Mouse (Mus musculus): ENCODE measurements at regions not wholly inside any gene's neighbourhood (a gene's known extent, or its start where the extent isn't known, plus 50 kb on each side); places are given as distances from the start of the nearest gene placed in this dataset.
A peak's percentile ranks its signal among the peaks of the same experiment; 100 is the strongest.

DNA sequence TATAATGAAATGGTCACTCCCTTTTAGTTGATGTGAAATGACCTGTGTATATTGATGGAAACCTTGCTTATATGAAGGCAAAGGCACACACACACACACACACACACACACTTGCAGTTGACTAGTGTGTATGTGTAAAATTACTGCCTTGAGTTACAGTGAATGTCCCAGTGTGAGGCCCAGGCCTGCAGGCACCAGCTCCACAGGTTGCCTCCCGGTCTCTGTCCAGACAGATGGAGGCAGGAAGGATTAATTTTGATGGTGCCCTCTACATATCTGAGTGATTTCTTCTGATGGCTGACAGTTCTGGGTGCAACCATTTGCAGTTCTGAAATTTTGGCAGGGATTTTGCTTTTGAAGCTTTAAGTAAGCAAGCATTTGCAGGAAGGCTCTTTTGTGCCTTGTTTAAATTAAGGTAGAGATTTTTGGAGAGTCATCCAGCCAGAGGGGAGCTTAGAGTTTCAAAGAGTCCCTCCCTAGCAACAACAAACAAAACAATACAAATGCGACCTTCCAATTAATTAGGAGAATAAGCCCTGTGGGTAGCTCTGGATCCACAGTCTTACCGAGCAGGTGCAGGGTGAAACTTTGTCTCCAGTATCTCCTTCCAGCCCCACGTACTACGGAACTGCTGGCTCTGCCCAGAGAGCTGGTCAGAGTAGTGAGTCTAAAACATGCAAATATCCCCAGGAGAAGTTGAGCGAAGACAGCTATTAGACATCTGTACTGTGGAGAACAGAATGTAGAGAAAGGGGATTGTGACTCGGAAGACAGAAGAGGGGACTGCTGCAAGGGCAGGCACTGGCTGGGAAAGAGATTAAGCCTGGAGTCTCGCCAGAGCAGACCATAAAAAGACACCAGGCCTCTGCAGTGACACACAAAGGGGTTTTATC lies 87.5 kb upstream of the Tut7 start:
- Histone ChIP-seq H3K9me3 (replicated peaks) (peaks cover 18% of the 10 kb centered on the region; the same call in 1 of the 2 replicates), H3K27ac (replicated peaks) (peak overlapping the region; percentile 73), H3K4me3 (no peak overlapping the region), H3K4me1 (peaks cover 22% of the 10 kb centered on the region), H3K36me3 (no peaks in the 10 kb centered on the region), H3K27me3 (ENCODE audit: low read depth, poor library complexity, severe bottlenecking) (no peaks in the 10 kb centered on the region)
- no peak for DNase-seq (ENCODE audit: low spot score)
- 21% methylated on average over 8 of the region's 8 CpGs for WGBS

DNA sequence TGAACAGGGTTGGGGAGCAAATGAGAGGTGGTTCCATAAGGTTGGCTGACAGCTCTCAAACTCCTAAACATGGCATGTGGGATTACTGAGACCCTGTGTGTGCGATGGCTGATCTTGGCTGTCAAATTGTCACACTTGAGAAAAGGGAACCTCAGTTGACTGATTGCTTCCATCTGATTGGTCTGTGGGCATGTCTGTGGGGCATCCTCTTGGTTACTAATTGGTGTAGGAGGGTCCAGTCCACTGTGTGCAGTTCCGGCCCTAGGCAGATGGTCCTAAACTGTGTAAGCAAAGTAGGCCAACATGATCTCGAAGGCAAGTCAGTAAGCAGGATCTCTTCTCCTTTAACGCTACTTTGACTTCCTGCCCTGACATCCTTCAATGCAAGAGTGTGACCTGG lies 86.5 kb upstream of the Tut7 start:
- Histone ChIP-seq H3K36me3 (no peaks in the 10 kb centered on the region), H3K4me1 (peaks cover 27% of the 10 kb centered on the region), H3K4me3 (no peak overlapping the region), H3K27me3 (ENCODE audit: low read depth, poor library complexity, severe bottlenecking) (no peaks in the 10 kb centered on the region), H3K27ac (replicated peaks) (no peak overlapping the region), H3K9me3 (replicated peaks) (peaks cover 18% of the 10 kb centered on the region; the same call in 1 of the 2 replicates)
- WGBS = 92% methylated on average over 4 of the region's 4 CpGs
- no peak for DNase-seq (ENCODE audit: low spot score)

GRCm38 (mm10) chr13:59908786-59909185 lies 85.8 kb upstream of the Tut7 start:
- no peak for DNase-seq (ENCODE audit: low spot score)
- 93% methylated on average over 4 of the region's 4 CpGs for WGBS
- Histone ChIP-seq H3K36me3 (no peaks in the 10 kb centered on the region), H3K4me3 (no peak overlapping the region), H3K27me3 (ENCODE audit: low read depth, poor library complexity, severe bottlenecking) (no peaks in the 10 kb centered on the region), H3K4me1 (peaks cover 27% of the 10 kb centered on the region), H3K27ac (replicated peaks) (no peak overlapping the region), H3K9me3 (replicated peaks) (peaks cover 18% of the 10 kb centered on the region; the same call in 1 of the 2 replicates)

GRCm38 (mm10) chr13:59905488-59905887 lies 82.5 kb upstream of the Tut7 start:
- DNase-seq (ENCODE audit: low spot score) = no peak
- Histone ChIP-seq H3K36me3 (no peaks in the 10 kb centered on the region), H3K27me3 (ENCODE audit: low read depth, poor library complexity, severe bottlenecking) (no peaks in the 10 kb centered on the region), H3K27ac (replicated peaks) (no peak overlapping the region; the same call in 1 of the 2 replicates), H3K4me1 (peaks cover 35% of the 10 kb centered on the region), H3K9me3 (replicated peaks) (peaks cover 18% of the 10 kb centered on the region; the same call in 1 of the 2 replicates), H3K4me3 (no peak overlapping the region)
- WGBS = 62% methylated on average over 3 of the region's 3 CpGs

DNA sequence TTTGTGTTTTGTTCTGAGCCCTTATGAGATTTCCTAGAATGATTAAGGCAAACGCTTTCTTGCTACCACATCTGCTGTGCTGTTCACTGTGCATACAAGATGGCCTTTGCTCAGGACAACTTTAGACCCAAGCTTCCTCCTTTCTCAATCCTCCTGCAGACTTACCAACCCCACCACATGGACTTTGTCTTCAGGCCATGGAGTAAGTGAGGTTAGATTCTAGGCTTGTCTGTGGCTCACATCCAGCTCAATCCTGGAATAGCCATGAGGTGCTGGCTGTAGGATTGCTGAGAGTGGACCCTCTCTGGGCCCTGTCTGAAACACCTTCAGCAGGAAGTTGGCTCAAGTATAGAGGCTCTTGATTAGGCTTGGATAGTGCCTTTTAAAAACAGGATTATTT lies 81.5 kb upstream of the Tut7 start:
- Histone ChIP-seq H3K4me3 (no peak overlapping the region), H3K27me3 (ENCODE audit: low read depth, poor library complexity, severe bottlenecking) (no peaks in the 10 kb centered on the region), H3K9me3 (replicated peaks) (peaks cover 18% of the 10 kb centered on the region; the same call in 1 of the 2 replicates), H3K27ac (replicated peaks) (no peak overlapping the region), H3K36me3 (no peaks in the 10 kb centered on the region), H3K4me1 (peaks cover 39% of the 10 kb centered on the region)
- WGBS = 86% methylated on average over 1 of the region's 1 CpGs
- no peak for DNase-seq (ENCODE audit: low spot score)

DNA sequence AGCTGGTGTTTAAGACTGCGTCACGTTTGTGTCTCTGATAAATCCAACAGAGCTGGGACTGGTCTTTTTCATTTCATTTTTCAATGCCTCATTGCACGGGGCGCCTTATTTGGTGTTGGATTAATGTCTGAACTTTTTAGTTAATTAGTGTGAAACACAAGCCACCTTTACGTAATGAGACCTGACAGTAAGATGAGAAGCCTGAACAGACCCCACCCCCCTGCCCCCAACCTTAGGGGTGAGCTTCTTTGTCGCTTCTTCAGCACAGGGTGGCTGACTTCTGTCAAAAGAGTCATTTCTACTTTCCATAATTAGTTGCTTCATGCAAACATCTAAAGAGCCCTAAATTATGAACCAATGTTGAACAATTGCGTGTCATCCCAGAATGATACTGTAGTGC lies 76.6 kb upstream of the Tut7 start:
- H3K27me3 ChIP-seq (ENCODE audit: low read depth, poor library complexity, severe bottlenecking) = peaks cover 4% of the 10 kb centered on the region; the same call in 1 of the 2 replicates
- DNase-seq (ENCODE audit: low spot score) = no peak
- no peaks in the 10 kb centered on the region for H3K36me3 ChIP-seq
- no peak overlapping the region for H3K4me3 ChIP-seq
- H3K9me3 ChIP-seq (replicated peaks) = no peaks in the 10 kb centered on the region
- H3K4me1 ChIP-seq = peaks cover 33% of the 10 kb centered on the region
- H3K27ac ChIP-seq (replicated peaks) = no peak overlapping the region
- WGBS = 65% methylated on average over 7 of the region's 7 CpGs

GRCm38 (mm10) chr13:59895754-59896153 lies 72.8 kb upstream of the Tut7 start:
- WGBS = 85% methylated on average over 2 of the region's 2 CpGs
- H3K36me3 ChIP-seq = no peaks in the 10 kb centered on the region
- H3K27ac ChIP-seq (replicated peaks) = no peak overlapping the region
- DNase-seq (ENCODE audit: low spot score) = no peak
- H3K27me3 ChIP-seq (ENCODE audit: low read depth, poor library complexity, severe bottlenecking) = peaks cover 20% of the 10 kb centered on the region
- peaks cover 38% of the 10 kb centered on the region for H3K4me1 ChIP-seq
- no peak overlapping the region for H3K4me3 ChIP-seq
- H3K9me3 ChIP-seq (replicated peaks) = no peaks in the 10 kb centered on the region

GRCm38 (mm10) chr13:59894094-59894493 lies 71.1 kb upstream of the Tut7 start:
- H3K9me3 ChIP-seq (replicated peaks) = no peaks in the 10 kb centered on the region
- H3K27ac ChIP-seq (replicated peaks) = no peak overlapping the region
- peaks cover 27% of the 10 kb centered on the region for H3K27me3 ChIP-seq (ENCODE audit: low read depth, poor library complexity, severe bottlenecking)
- peaks cover 32% of the 10 kb centered on the region for H3K4me1 ChIP-seq
- H3K36me3 ChIP-seq = no peaks in the 10 kb centered on the region
- H3K4me3 ChIP-seq = no peak overlapping the region
- DNase-seq (ENCODE audit: low spot score) = no peak
- WGBS = 82% methylated on average over 5 of the region's 5 CpGs

DNA sequence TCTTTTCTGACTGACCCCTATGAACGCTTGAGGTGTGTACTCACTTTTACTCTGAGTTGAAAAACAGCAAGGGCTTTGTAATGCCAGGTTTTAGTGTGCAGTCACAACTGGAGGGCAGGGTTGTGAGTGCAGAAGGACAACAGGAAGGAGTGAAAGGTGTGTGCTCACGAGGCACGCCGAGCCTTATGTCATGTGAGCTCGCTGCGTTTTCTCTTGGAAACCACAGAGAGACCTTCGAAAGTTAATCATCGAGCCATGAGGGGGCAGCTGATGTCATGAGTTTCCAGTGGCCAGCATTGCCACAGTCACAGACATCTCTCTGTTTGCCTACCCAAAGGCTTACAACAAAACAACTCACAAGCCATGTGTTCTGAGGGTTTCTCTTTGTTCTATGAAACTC lies 70.0 kb upstream of the Tut7 start:
- no peak for DNase-seq (ENCODE audit: low spot score)
- WGBS = 72% methylated on average over 8 of the region's 8 CpGs
- Histone ChIP-seq H3K9me3 (replicated peaks) (no peaks in the 10 kb centered on the region), H3K4me3 (no peak overlapping the region), H3K4me1 (peaks cover 29% of the 10 kb centered on the region), H3K36me3 (no peaks in the 10 kb centered on the region), H3K27me3 (ENCODE audit: low read depth, poor library complexity, severe bottlenecking) (peaks cover 27% of the 10 kb centered on the region), H3K27ac (replicated peaks) (no peak overlapping the region)

DNA sequence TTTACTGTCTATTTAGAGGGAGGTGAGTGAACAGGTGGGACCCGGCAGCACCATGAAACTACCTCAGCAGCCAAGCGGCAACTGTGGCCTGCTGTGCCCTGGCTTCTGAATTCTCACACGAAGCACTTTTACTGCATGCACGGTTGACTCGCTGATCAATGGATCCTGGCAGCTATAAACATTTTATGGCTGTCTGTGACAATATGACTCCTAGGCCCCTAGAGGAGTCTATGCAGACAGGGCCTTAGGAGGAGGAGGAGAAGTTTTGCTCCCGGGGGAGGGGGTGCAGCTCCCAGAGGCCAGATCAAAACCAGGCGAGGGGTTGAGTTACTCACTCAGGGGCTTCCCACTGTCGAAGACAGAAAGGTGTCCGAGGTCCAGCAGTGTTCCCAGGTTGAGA lies 69.4 kb upstream of the Tut7 start:
- DNase-seq (ENCODE audit: low spot score) = no peak
- Histone ChIP-seq H3K27me3 (ENCODE audit: low read depth, poor library complexity, severe bottlenecking) (peaks cover 22% of the 10 kb centered on the region), H3K4me3 (no peak overlapping the region), H3K27ac (replicated peaks) (0 out of 2 replicates have a peak overlapping the region, but pooled peaks have one; percentile 46), H3K36me3 (no peaks in the 10 kb centered on the region), H3K9me3 (replicated peaks) (no peaks in the 10 kb centered on the region), H3K4me1 (peaks cover 29% of the 10 kb centered on the region)
- 49% methylated on average over 9 of the region's 9 CpGs for WGBS

DNA sequence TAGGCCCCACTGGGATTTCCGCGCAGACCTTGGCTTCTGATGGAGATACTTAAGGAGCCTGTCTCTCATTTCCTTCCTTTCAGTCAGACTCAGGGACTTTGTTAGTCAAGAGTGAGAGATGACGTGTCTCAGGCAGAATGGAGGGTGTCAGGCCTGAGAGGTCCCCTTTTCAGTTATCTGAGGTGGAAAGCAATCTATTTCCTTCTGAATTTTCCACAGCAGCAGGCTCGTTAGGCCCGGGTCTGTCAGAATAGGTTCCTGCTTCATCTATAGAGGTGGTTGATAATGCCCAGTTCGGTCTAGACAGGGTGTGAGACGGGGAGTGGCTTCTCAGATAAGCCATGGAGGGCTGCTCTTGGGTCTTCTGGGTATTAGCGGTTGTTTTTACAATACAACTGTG lies 68.8 kb upstream of the Tut7 start:
- no peak for DNase-seq (ENCODE audit: low spot score)
- WGBS = 55% methylated on average over 8 of the region's 8 CpGs

DNA sequence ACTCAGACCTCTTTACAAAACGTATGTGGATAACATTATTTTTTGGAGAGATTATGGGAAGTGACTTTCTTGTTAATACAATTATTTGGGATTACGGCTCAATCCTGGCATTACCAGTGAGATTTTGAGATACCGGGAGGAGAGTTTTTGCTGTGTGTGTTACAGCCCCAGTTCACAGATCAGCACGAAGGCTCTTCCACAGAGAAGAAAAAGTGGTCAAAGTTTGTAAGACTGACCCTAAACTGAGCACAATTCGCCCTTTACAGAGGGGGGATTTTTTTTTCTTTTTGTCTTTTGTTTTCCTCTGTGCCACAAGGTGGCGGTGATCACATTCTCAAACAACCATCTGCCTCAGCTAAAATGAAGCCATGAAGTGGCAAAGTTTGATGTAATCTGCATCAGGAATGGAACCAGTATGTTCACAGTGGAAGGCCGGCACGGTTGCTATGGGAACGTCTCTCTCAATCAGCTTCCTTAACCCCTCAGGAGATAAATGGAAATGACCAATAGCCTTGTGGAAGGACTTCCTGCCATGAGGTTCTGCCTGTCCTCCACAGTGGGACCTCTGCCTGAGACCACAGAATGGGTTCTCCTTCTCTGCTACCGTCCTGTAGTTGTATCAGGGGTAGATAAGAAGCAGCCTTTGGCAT lies 66.6 kb upstream of the Tut7 start:
- Histone ChIP-seq H3K4me3 (no peak overlapping the region), H3K4me1 (peaks cover 29% of the 10 kb centered on the region), H3K9me3 (replicated peaks) (0 out of 2 replicates have a peak, but pooled peaks cover 7% of the 10 kb centered on the region), H3K36me3 (no peaks in the 10 kb centered on the region), H3K27me3 (ENCODE audit: low read depth, poor library complexity, severe bottlenecking) (peaks cover 22% of the 10 kb centered on the region), H3K27ac (replicated peaks) (0 out of 2 replicates have a peak overlapping the region, but pooled peaks have one; percentile 4)
- WGBS = 20% methylated on average over 10 of the region's 10 CpGs
- DNase-seq (ENCODE audit: low spot score) = peak; percentile 78

More for the DNA sequence above, 68.8 kb upstream of the Tut7 start:
- H3K4me3 ChIP-seq = no peak overlapping the region
- peaks cover 22% of the 10 kb centered on the region for H3K27me3 ChIP-seq (ENCODE audit: low read depth, poor library complexity, severe bottlenecking)
- no peaks in the 10 kb centered on the region for H3K36me3 ChIP-seq
- H3K9me3 ChIP-seq (replicated peaks) = 0 out of 2 replicates have a peak, but pooled peaks cover 3% of the 10 kb centered on the region
- H3K27ac ChIP-seq (replicated peaks) = no peak overlapping the region
- H3K4me1 ChIP-seq = peaks cover 29% of the 10 kb centered on the region
